Mouse (Mus musculus) forebrain, embryonic 12.5 days (tissue): ENCODE results near the gene Abcc4. TPM values are rescaled to one million over a fixed set of nuclear protein-coding genes. Genes with fewer than 3 reads are reported as not detected.
A peak's percentile ranks its signal among the peaks of the same experiment; 100 is the strongest.
"Not testable (repeated sequence)": the region's sequence is repeated elsewhere in the genome, so short reads cannot be mapped to it uniquely, and the experiment has no call there.

ENCODE experiments used
- ATAC-seq: fragments of 200-750 bp; cut with Nextera tagmentation; 2 replicates; pipeline ENCODE4 v1.8.0; 2017; ENCODE audit warnings: moderate TSS enrichment; ENCODE audit not compliant: low FRiP score
- H3K27ac ChIP-seq: fragments of 300-500 bp; sonication (generic); 2 replicates; pipeline ENCODE4 v1.5.1; 2016; ENCODE audit warnings: mild to moderate bottlenecking
- H3K27me3 ChIP-seq: fragments of 300-500 bp; sonication (generic); 2 replicates; pipeline ENCODE4 v1.6.1; 2016; ENCODE audit warnings: mild to moderate bottlenecking
- H3K36me3 ChIP-seq: fragments of 300-500 bp; sonication (generic); replicated peaks from 2 replicates; pipeline ENCODE4 v1.6.1; 2016; ENCODE audit warnings: mild to moderate bottlenecking
- H3K4me1 ChIP-seq: fragments of 300-500 bp; sonication (generic); 2 replicates; pipeline ENCODE4 v1.6.1; 2016
- H3K4me2 ChIP-seq: fragments of 300-500 bp; sonication (generic); 2 replicates; pipeline ENCODE4 v1.6.1; 2016; ENCODE audit warnings: mild to moderate bottlenecking, moderate library complexity
- H3K4me3 ChIP-seq: fragments of 300-500 bp; sonication (generic); replicated peaks from 2 replicates; pipeline ENCODE4 v1.5.1; 2016; ENCODE audit warnings: mild to moderate bottlenecking
- H3K9ac ChIP-seq: fragments of 300-500 bp; sonication (generic); 2 replicates; pipeline ENCODE4 v1.6.1; 2016; ENCODE audit warnings: mild to moderate bottlenecking
- H3K9me3 ChIP-seq: fragments of 300-500 bp; sonication (generic); 2 replicates; pipeline ENCODE4 v1.6.1; 2016
- WGBS: fragments of 180-500 bp; shearing (Covaris S2); methylation state at CpG from one replicate; pipeline ENCODE4 v1.1.7; 2016; 5-methylcytosine and 5-hydroxymethylcytosine counted together
- polyA plus RNA-seq: library from polyadenylated mRNA; unstranded; fragments of >200 nt; fragmentation: Nextera tagmentation; extraction: Ambion mirVana; gene quantifications from 2 replicates; pipeline ENCODE4 v1.2.1, GENCODE M21; 2016

The Abcc4 gene
- polyA plus RNA-seq, 1 experiment from 2014 or later = 2.1 TPM

DNA sequence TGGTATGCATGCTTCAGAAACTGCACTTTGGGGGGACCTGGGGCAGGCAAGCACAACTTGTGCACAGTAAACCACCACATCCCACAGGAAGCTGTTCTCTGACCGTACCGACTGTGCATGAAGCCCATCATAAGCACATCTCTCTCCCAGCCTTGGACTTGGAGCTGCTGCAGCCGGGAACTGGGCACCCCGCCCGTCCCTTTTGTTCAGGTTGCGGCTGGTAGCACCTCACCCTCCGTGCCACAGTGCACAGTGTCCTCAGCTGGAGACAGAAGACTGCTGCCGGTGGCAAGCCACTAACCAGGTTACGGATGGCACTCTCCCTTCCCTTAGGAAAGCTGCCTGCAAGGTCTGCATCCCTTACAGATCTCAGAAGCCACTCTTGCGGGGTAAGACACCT is 15.7 kb downstream of the Abcc4 start:
- Histone ChIP-seq H3K4me3 (no peak overlapping the region), H3K9me3 (no peaks in the 10 kb centered on the region), H3K4me2 (no peak overlapping the region), H3K27me3 (no peaks in the 10 kb centered on the region), H3K9ac (no peak overlapping the region), H3K36me3 (no peaks in the 10 kb centered on the region), H3K27ac (no peak overlapping the region), H3K4me1 (peaks cover 14% of the 10 kb centered on the region)
- 78% methylated on average over 10 of the region's 10 CpGs for WGBS
- ATAC-seq = no peak

DNA sequence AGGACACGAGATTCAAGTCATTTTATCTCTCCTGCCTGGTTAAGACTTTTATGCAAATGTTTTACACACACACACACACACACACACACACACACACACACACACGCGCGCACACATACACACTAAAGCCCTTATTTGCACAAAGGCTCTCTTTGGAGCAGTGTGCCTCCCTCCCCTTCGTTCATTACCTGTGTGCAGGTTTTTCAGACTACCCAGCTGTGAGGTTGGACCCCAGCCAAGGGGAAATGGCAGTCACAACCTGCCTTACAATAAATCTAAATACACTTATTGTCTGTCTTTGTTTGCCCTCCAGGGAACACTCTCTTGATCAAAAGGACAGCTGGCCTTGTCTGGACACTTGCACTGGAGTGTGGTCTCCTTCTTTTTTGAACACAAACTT is 17.4 kb downstream of the Abcc4 start:
- Histone ChIP-seq H3K4me2 (no peak overlapping the region), H3K27me3 (no peaks in the 10 kb centered on the region), H3K4me1 (peaks cover 14% of the 10 kb centered on the region), H3K4me3 (no peak overlapping the region), H3K27ac (no peak overlapping the region), H3K9me3 (no peaks in the 10 kb centered on the region), H3K9ac (no peak overlapping the region), H3K36me3 (no peaks in the 10 kb centered on the region)
- WGBS = 67% methylated on average over 5 of the region's 5 CpGs
- ATAC-seq = peak; percentile 51; the same call in 1 of the 2 replicates

DNA sequence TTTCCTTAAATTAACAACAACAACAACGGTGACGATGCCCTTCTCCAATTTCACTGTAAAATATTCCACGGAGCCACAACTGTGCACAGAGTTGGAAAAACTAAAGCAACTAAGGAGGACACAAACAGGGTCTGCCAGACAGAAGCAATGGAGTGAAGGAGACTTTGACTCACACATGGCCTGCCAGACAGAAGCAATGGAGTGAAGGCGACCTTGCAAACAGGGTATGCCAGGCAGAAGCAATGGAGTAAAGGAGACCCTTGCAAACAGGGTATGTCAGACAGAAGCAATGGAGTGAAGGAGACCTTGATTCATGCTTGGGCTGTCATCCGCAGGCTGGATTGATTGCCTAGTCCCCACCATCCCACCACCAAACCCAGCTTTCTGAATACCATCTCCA is 19.2 kb downstream of the Abcc4 start:
- 85% methylated on average over 5 of the region's 5 CpGs for whole genome bisulfite sequencing
- Histone ChIP-seq H3K4me1 (peaks cover 20% of the 10 kb centered on the region), H3K9ac (no peak overlapping the region), H3K27me3 (no peaks in the 10 kb centered on the region), H3K4me3 (no peak overlapping the region), H3K9me3 (no peaks in the 10 kb centered on the region), H3K36me3 (no peaks in the 10 kb centered on the region), H3K27ac (no peak overlapping the region), H3K4me2 (no peak overlapping the region)
- ATAC-seq = no peak

DNA sequence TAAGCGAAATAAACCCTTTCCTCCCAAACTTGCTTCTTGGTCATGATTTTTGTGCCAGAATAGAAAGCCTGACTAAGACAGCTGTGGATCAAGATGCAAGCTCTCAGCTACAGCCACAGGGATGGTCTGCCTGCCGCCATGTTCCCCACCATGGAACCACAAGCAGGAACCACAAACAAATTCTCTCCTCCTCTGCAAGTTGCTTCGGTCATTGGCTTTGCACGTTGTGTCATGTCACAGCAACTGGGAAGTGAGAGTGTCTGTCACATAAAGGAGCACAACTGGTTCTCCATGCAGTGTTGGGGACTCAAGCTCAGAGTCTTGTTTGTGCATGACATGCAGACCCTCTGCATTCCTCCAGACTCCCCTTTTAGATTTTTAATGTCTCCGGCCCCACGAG is 20.4 kb downstream of the Abcc4 start:
- no peaks in the 10 kb centered on the region for H3K27me3 ChIP-seq
- no peaks in the 10 kb centered on the region for H3K9me3 ChIP-seq
- H3K4me1 ChIP-seq = peaks cover 19% of the 10 kb centered on the region
- no peak overlapping the region for H3K27ac ChIP-seq
- WGBS = 91% methylated on average over 6 of the region's 6 CpGs
- no peak overlapping the region for H3K4me3 ChIP-seq
- ATAC-seq = no peak
- H3K9ac ChIP-seq = no peak overlapping the region
- H3K4me2 ChIP-seq = no peak overlapping the region
- H3K36me3 ChIP-seq = no peaks in the 10 kb centered on the region

DNA sequence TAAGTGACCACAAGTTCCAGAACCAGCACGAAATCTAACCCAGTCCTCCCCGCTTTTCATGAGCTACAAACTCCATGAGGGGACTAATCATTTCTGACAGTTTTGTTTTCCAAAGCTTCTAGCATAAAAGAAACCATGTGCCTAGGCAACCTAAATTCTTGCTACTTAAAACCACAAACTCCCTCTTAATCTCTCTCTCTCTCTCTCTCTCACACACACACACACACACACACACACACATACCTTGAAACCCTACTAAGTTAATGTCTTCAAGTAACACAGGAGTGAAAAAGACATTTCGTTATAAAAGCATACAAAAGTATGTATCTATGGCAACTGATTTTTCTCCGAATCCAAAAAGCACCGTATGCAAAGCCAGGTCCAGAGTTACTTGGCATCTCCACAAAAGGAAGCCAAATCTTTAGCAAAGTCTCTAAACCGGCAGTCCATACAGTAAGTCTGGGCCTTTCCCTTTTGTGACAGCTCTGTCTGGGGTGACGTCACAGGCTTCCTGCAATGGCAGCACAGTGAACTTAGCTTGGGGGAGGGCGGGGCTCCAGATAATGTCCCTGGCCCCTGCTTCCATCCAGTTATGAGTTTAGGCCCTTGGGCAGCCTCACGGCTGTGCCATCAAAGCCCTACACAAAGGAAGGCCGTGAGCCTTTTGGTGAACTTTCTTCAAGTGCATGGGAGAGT is 23.5 kb downstream of the Abcc4 start:
- no peaks in the 10 kb centered on the region for H3K9me3 ChIP-seq
- H3K4me3 ChIP-seq = no peak overlapping the region
- H3K4me1 ChIP-seq = 0 out of 2 replicates have a peak, but pooled peaks cover 6% of the 10 kb centered on the region
- 76% methylated on average over 10 of the region's 10 CpGs for WGBS
- no peak for ATAC-seq
- no peak overlapping the region for H3K4me2 ChIP-seq
- H3K9ac ChIP-seq = no peak overlapping the region
- H3K27ac ChIP-seq = no peak overlapping the region
- H3K36me3 ChIP-seq = no peaks in the 10 kb centered on the region
- H3K27me3 ChIP-seq = no peaks in the 10 kb centered on the region

DNA sequence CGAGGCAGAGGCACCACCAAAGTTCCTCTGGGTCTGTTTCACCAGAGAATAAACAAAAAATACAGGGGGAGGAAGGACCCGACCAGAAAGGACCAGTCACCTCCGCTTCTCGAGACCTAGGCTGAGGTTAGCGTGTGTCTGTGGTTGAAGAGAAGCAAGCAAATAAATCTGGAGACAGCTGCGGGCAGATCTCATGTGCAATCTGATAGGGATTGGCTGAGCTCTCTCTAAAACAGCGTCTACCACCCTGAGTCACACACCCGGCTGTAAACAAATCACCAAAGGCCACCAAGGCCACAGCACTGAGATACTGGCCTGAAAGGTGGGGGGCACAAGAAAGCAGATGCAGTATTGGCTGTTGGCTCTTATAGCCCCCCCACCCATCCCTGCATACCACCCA is 24.9 kb downstream of the Abcc4 start:
- Histone ChIP-seq H3K4me3 (no peak overlapping the region), H3K9ac (no peak overlapping the region), H3K4me2 (no peak overlapping the region), H3K9me3 (no peaks in the 10 kb centered on the region), H3K36me3 (no peaks in the 10 kb centered on the region), H3K27me3 (no peaks in the 10 kb centered on the region), H3K27ac (no peak overlapping the region), H3K4me1 (0 out of 2 replicates have a peak, but pooled peaks cover 9% of the 10 kb centered on the region)
- no peak for ATAC-seq
- 89% methylated on average over 8 of the region's 8 CpGs for WGBS

DNA sequence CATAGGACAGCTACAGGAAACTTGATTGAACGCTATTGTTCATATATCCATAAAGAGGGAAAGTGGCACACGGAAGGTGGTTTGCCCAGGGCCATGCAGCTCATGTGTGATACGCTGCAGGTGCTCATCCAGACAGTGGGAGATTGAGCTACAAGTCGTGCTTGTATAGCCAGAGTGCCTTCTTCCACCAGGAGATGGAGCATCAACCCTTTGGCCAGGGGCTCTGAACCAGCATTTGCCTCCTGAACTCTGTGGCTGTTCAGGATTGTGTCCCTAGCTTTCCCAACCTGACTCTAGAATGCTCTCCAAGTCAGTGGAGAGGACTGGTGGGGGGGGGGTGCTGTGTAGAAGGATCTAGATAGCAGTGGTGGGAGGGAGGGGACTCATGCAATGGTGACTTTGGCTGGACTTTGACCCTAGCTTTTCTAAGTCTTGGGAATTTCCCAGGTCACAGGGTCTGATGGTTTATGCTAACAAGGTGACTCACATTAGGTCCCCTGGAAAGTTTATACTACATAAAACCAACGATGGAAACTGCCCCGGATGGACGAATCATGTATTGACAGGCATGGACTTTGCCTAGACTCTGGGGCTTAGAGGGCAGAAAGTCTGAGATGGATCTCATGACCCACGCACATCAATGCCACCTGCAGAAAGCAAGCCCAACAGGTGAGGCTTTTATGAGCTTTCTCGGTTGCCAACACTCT is 27.6 kb downstream of the Abcc4 start:
- Histone ChIP-seq H3K9ac (no peak overlapping the region), H3K4me3 (no peak overlapping the region), H3K4me1 (0 out of 2 replicates have a peak, but pooled peaks cover 9% of the 10 kb centered on the region), H3K9me3 (no peaks in the 10 kb centered on the region), H3K36me3 (no peaks in the 10 kb centered on the region), H3K27ac (no peak overlapping the region), H3K27me3 (no peaks in the 10 kb centered on the region), H3K4me2 (no peak overlapping the region)
- ATAC-seq = no peak
- WGBS = 91% methylated on average over 9 of the region's 9 CpGs

DNA sequence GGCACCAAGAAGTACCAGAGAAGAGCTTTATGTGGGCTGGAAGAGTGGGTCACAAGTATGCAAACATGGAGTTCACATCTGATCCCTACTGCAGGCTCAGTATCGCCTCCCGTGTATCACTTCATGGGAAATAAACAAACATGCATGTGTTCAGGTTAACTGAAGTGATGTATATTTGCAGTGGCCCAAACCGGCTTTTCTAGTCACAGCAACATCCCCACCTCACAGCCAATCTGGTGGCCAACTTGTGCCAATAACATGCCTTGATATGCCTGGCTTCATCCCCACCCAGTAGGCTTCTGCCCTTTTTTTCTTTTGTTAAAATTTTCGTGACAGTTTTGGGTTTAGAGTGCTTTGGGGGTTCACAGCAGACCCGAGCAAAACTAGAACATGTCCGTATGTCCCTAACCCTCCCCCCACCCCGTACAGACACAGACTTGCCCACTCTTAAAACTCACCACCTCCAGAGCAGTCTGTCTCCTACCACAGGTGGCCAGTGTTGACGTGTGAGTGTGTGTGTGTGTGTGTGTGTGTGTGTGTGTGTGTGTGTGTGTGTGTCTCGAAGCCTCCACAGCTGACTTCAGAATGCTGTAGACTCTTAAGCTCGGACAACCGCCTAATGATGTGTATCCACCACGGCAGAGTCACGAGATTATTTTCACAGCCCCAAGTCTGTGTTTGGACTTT is 29.6 kb downstream of the Abcc4 start:
- no peak overlapping the region for H3K9ac ChIP-seq
- no peak for ATAC-seq
- WGBS = 83% methylated on average over 13 of the region's 13 CpGs

DNA sequence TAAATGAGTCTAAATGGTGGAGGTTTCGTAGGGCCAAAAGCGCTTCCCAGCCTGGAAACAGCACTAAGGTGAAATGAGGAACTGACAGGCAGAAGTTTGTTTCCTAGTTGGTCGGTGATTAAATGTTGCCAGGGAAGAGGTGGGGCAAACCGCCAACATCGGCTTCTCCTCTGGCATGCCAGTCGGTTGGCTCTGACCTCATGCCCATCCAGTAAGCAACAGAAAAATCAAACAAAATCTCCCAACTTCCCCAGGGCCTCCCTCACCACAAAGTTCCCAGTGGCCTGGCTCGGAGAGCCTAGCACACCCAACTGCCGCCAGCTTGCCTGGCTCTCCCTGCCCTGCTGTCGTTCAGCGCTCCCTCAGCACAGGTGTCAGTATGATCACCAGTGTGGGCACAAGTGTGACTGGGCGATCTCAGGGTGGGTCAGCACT is 31.3 kb downstream of the Abcc4 start:
- H3K4me2 ChIP-seq = no peak overlapping the region
- no peak overlapping the region for H3K27ac ChIP-seq
- H3K9me3 ChIP-seq = no peaks in the 10 kb centered on the region
- 91% methylated on average over 11 of the region's 11 CpGs for WGBS
- no peak overlapping the region for H3K4me3 ChIP-seq
- H3K36me3 ChIP-seq = no peaks in the 10 kb centered on the region
- H3K27me3 ChIP-seq = no peaks in the 10 kb centered on the region
- H3K4me1 ChIP-seq = 0 out of 2 replicates have a peak, but pooled peaks cover 3% of the 10 kb centered on the region
- H3K9ac ChIP-seq = no peak overlapping the region
- ATAC-seq = no peak

More for the DNA sequence above, 29.6 kb downstream of the Abcc4 start:
- Histone ChIP-seq H3K4me1 (0 out of 2 replicates have a peak, but pooled peaks cover 3% of the 10 kb centered on the region), H3K4me3 (no peak overlapping the region), H3K36me3 (no peaks in the 10 kb centered on the region), H3K4me2 (no peak overlapping the region), H3K9me3 (no peaks in the 10 kb centered on the region), H3K27me3 (no peaks in the 10 kb centered on the region), H3K27ac (no peak overlapping the region)

DNA sequence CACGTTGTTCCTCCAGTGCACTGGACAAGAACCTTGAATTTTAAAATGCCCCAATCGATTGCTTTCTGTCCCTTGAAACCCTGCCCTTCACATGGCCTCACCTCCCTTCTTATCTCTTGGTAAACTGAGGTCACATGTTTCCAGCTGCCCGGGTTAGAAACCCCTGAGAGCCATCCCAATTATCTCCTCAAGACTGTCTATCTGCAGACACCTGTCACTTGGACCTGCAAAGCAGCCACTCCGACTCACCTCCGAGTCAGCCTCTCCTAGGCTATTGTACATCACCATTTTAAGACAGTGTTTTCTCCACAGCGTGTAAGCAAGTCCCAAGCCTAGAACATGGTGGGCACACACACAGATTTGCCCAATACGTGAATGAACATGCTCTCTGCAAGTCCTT is 31.8 kb downstream of the Abcc4 start:
- 0 out of 2 replicates have a peak, but pooled peaks cover 3% of the 10 kb centered on the region for H3K4me1 ChIP-seq
- no peak overlapping the region for H3K4me3 ChIP-seq
- H3K9me3 ChIP-seq = no peaks in the 10 kb centered on the region
- WGBS = 87% methylated on average over 7 of the region's 7 CpGs
- no peak overlapping the region for H3K27ac ChIP-seq
- no peak for ATAC-seq
- no peaks in the 10 kb centered on the region for H3K36me3 ChIP-seq
- no peaks in the 10 kb centered on the region for H3K27me3 ChIP-seq
- H3K4me2 ChIP-seq = no peak overlapping the region
- no peak overlapping the region for H3K9ac ChIP-seq

DNA sequence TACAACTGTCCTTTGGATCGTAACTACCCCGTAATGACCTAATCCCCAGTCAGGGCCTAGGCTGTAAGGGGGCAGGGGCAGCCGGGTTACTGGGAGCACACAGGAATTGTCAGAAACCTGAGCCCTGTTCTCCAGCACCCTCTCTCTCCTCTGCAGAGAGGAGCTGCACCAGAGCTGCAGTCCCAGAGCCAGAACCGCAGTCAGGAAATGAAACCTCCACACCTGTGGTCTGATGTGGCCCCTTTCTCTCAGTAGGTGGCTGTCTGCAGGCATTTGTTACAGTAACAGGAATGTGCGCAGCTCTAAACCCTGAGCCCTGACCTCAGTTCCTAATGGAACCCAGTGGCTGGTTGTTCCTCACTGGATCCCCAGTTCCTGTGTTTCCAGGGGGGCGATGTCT is 32.5 kb downstream of the Abcc4 start:
- Histone ChIP-seq H3K4me2 (no peak overlapping the region), H3K4me1 (0 out of 2 replicates have a peak, but pooled peaks cover 3% of the 10 kb centered on the region), H3K4me3 (no peak overlapping the region), H3K9me3 (no peaks in the 10 kb centered on the region), H3K27ac (no peak overlapping the region), H3K36me3 (no peaks in the 10 kb centered on the region), H3K27me3 (no peaks in the 10 kb centered on the region), H3K9ac (no peak overlapping the region)
- WGBS = 77% methylated on average over 6 of the region's 6 CpGs
- no peak for ATAC-seq

DNA sequence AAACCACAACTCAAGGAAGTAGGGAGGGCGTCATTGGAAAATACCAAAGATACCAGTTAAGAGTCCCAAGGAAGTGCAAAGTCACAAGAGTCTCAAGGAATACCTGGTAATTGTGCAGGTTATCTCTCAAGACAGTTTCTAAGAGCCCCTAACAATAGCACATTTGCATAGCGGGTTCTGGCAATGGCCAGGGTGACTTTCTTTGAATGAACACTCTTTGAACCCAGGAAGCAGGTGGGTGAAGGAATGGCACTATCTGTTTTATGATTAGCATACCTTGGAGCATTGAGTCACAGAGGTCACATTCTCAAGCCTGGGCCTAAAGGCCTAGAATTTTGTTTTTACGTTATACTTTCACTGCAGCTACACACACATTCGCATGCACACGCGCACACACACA is 33.1 kb downstream of the Abcc4 start:
- not testable (repeated sequence) for H3K4me3 ChIP-seq, H3K27ac ChIP-seq, H3K4me1 ChIP-seq, H3K9me3 ChIP-seq, H3K4me2 ChIP-seq, H3K27me3 ChIP-seq, ATAC-seq, H3K36me3 ChIP-seq, H3K9ac ChIP-seq
- 91% methylated on average over 6 of the region's 6 CpGs for WGBS
